Mouse (Mus musculus) embryonic facial prominence, embryonic 14.5 days (tissue): ENCODE measurements around the gene Hoxa5. TPM values are rescaled to one million over a fixed set of nuclear protein-coding genes. Genes with fewer than 3 reads are reported as not detected.

ENCODE experiments used
- ATAC-seq: fragments of 200-750 bp; cut with Nextera tagmentation; 2 replicates; pipeline ENCODE4 v1.8.0; 2017; ENCODE audit warnings: low read depth, moderate number of reproducible peaks, moderate TSS enrichment
- DNase-seq: peaks from one replicate; pipeline ENCODE4 v3.0.0-alpha.2; 2015; ENCODE audit warnings: low spot score
- H3K27ac ChIP-seq: fragments of 300-500 bp; sonication (generic); replicated peaks from 2 replicates; pipeline ENCODE4 v1.5.1; 2014; ENCODE audit warnings: low read depth, mild to moderate bottlenecking, low read length, moderate library complexity
- H3K27me3 ChIP-seq: fragments of 300-500 bp; sonication (generic); replicated peaks from 2 replicates; pipeline ENCODE4 v1.6.1; 2014; ENCODE audit warnings: low read length; ENCODE audit not compliant: control insufficient read depth, insufficient read depth
- H3K36me3 ChIP-seq: fragments of 300-500 bp; sonication (generic); 2 replicates; pipeline ENCODE4 v1.6.1; 2014; ENCODE audit warnings: low read length, mixed read lengths; ENCODE audit not compliant: control insufficient read depth, insufficient read depth
- H3K4me1 ChIP-seq: fragments of 300-500 bp; sonication (generic); 2 replicates; pipeline ENCODE4 v1.6.1; 2014; ENCODE audit warnings: antibody characterized with exemption, low read length; ENCODE audit not compliant: control insufficient read depth, insufficient read depth
- H3K4me2 ChIP-seq: fragments of 300-500 bp; sonication (generic); 2 replicates; pipeline ENCODE4 v1.6.1; 2014; ENCODE audit warnings: low read depth, mild to moderate bottlenecking, low read length, moderate library complexity, mixed read lengths
- H3K4me3 ChIP-seq: fragments of 300-500 bp; sonication (generic); 2 replicates; pipeline ENCODE4 v1.5.1; 2014; ENCODE audit warnings: low read depth, mild to moderate bottlenecking, low read length
- H3K9ac ChIP-seq: fragments of 300-500 bp; sonication (generic); 2 replicates; pipeline ENCODE4 v1.6.1; 2014; ENCODE audit warnings: low read depth, mild to moderate bottlenecking, low read length, moderate library complexity, mixed read lengths
- H3K9me3 ChIP-seq: fragments of 300-500 bp; sonication (generic); 2 replicates; pipeline ENCODE4 v1.6.1; 2016; ENCODE audit warnings: low read length; ENCODE audit not compliant: control insufficient read depth
- WGBS: fragments of 180-500 bp; shearing (Covaris S2); extraction: QIAGEN DNeasy Blood & Tissue Kit; methylation state at CpG from one replicate; pipeline ENCODE4 v1.1.7; 2014; 5-methylcytosine and 5-hydroxymethylcytosine counted together
- polyA plus RNA-seq: library from polyadenylated mRNA; unstranded; fragments of >200 nt; fragmentation: Nextera tagmentation; extraction: Ambion mirVana; gene quantifications from 2 replicates; pipeline ENCODE4 v1.2.1, GENCODE M21; 2014

Gene Hoxa5
- polyA plus RNA-seq, 1 experiment from 2014 or later = 2.4 TPM

- Histone ChIP-seq H3K4me2 (no peak overlapping the region), H3K4me3 (no peak overlapping the region), H3K27me3 (peaks cover 100% of the 10 kb centered on the region), H3K4me1 (peaks cover 10% of the 10 kb centered on the region; the same call in 1 of the 2 replicates), H3K9me3 (no peaks in the 10 kb centered on the region), H3K27ac (no peak overlapping the region), H3K9ac (no peak overlapping the region), H3K36me3 (no peaks in the 10 kb centered on the region)
- WGBS = 10% methylated on average over 14 of the region's 14 CpGs
- DNase-seq = no peak
- no peak for ATAC-seq
These were observed 14.3 kb upstream of the Hoxa5 start for GRCm38 (mm10) chr6:52218643-52219215.

GRCm38 (mm10) chr6:52217895-52218642 is 13.7 kb upstream of the Hoxa5 start:
- H3K9ac ChIP-seq = no peak overlapping the region
- DNase-seq = no peak
- peaks cover 10% of the 10 kb centered on the region; the same call in 1 of the 2 replicates for H3K4me1 ChIP-seq

GRCm38 (mm10) chr6:52217459-52217768 is 13.0 kb upstream of the Hoxa5 start:
- no peak for DNase-seq
- Histone ChIP-seq H3K36me3 (no peaks in the 10 kb centered on the region), H3K4me2 (peak overlapping the region; percentile 46), H3K27ac (no peak overlapping the region), H3K4me3 (peak overlapping the region; percentile 29), H3K4me1 (peaks cover 10% of the 10 kb centered on the region; the same call in 1 of the 2 replicates), H3K9ac (no peak overlapping the region), H3K27me3 (peaks cover 100% of the 10 kb centered on the region), H3K9me3 (no peaks in the 10 kb centered on the region)
- 0% methylated on average over 15 of the region's 25 CpGs for WGBS
- no peak for ATAC-seq

More at GRCm38 (mm10) chr6:52217895-52218642, 13.7 kb upstream of the Hoxa5 start:
- ATAC-seq = no peak
- Histone ChIP-seq H3K4me2 (peak overlapping the region; percentile 46; the same call in 1 of the 2 replicates), H3K27me3 (peaks cover 100% of the 10 kb centered on the region), H3K27ac (no peak overlapping the region), H3K36me3 (no peaks in the 10 kb centered on the region), H3K4me3 (peak overlapping the region; percentile 29), H3K9me3 (no peaks in the 10 kb centered on the region)
- WGBS = 2% methylated on average over 23 of the region's 23 CpGs

- ATAC-seq (no peak), DNase-seq (no peak)
- H3K4me3 ChIP-seq = peak overlapping the region; percentile 29
- H3K4me2 ChIP-seq = peak overlapping the region; percentile 46
- H3K9ac ChIP-seq = 0 out of 2 replicates have a peak overlapping the region, but pooled peaks have one; percentile 14
- H3K27ac ChIP-seq = no peak overlapping the region
- H3K27me3 ChIP-seq = peaks cover 100% of the 10 kb centered on the region
- H3K9me3 ChIP-seq = no peaks in the 10 kb centered on the region
- WGBS = 2% methylated on average over 44 of the region's 60 CpGs
- no peaks in the 10 kb centered on the region for H3K36me3 ChIP-seq
- H3K4me1 ChIP-seq = peaks cover 9% of the 10 kb centered on the region; the same call in 1 of the 2 replicates
These were observed 12.5 kb upstream of the Hoxa5 start for GRCm38 (mm10) chr6:52216691-52217458.

GRCm38 (mm10) chr6:52215771-52216535 is 11.6 kb upstream of the Hoxa5 start:
- Histone ChIP-seq H3K4me1 (peaks cover 7% of the 10 kb centered on the region; the same call in 1 of the 2 replicates), H3K4me3 (0 out of 2 replicates have a peak overlapping the region, but pooled peaks have one; percentile 29), H3K4me2 (no peak overlapping the region), H3K27me3 (peaks cover 100% of the 10 kb centered on the region), H3K9me3 (no peaks in the 10 kb centered on the region), H3K9ac (no peak overlapping the region), H3K27ac (no peak overlapping the region), H3K36me3 (no peaks in the 10 kb centered on the region)
- ATAC-seq (no peak), DNase-seq (no peak)
- WGBS = 2% methylated on average over 30 of the region's 30 CpGs

- Histone ChIP-seq H3K27ac (no peak overlapping the region), H3K4me1 (peaks cover 7% of the 10 kb centered on the region; the same call in 1 of the 2 replicates), H3K36me3 (no peaks in the 10 kb centered on the region), H3K4me3 (no peak overlapping the region), H3K9me3 (no peaks in the 10 kb centered on the region), H3K4me2 (no peak overlapping the region), H3K9ac (no peak overlapping the region), H3K27me3 (peaks cover 100% of the 10 kb centered on the region)
- 12% methylated on average over 3 of the region's 3 CpGs for WGBS
- DNase-seq (no peak), ATAC-seq (no peak)
These were observed 10.7 kb upstream of the Hoxa5 start for GRCm38 (mm10) chr6:52215070-52215469.

- H3K4me2 ChIP-seq = no peak overlapping the region
- H3K9me3 ChIP-seq = no peaks in the 10 kb centered on the region
- ATAC-seq = no peak
- H3K4me3 ChIP-seq = no peak overlapping the region
- 12% methylated on average over 5 of the region's 5 CpGs for WGBS
- DNase-seq = no peak
- H3K27ac ChIP-seq = no peak overlapping the region
- H3K27me3 ChIP-seq = peaks cover 100% of the 10 kb centered on the region
- H3K4me1 ChIP-seq = peaks cover 7% of the 10 kb centered on the region; the same call in 1 of the 2 replicates
- H3K9ac ChIP-seq = no peak overlapping the region
- H3K36me3 ChIP-seq = no peaks in the 10 kb centered on the region
These were observed 9.9 kb upstream of the Hoxa5 start for GRCm38 (mm10) chr6:52214271-52214670.
